Mouse (Mus musculus) ES-Bruce4 (cell line): ENCODE results near the gene Pusl1. TPM values are rescaled to one million over a fixed set of nuclear protein-coding genes. Genes with fewer than 3 reads are reported as not detected.

Experiments
- H3K27ac ChIP-seq: 2 replicates; pipeline ENCODE4 v1.5.1; 2012; ENCODE audit warnings: low read length, inconsistent platforms; ENCODE audit not compliant: insufficient read depth
- H3K27me3 ChIP-seq: 2 replicates; pipeline ENCODE4 v1.6.1; 2012; ENCODE audit warnings: mild to moderate bottlenecking, low read length, inconsistent platforms; ENCODE audit not compliant: control insufficient read depth, poor library complexity, insufficient read depth, severe bottlenecking
- H3K36me3 ChIP-seq: 2 replicates; pipeline ENCODE4 v1.6.1; 2012; ENCODE audit warnings: inconsistent platforms, mild to moderate bottlenecking, low read length, moderate library complexity; ENCODE audit not compliant: control insufficient read depth, poor library complexity, insufficient read depth, severe bottlenecking
- H3K4me1 ChIP-seq: one replicate; pipeline ENCODE4 v1.8.1; 2011; ENCODE audit warnings: low read length; ENCODE audit not compliant: control insufficient read depth, insufficient read depth
- H3K4me3 ChIP-seq: 2 replicates; pipeline ENCODE4 v1.5.1; 2011; ENCODE audit warnings: low read depth, mild to moderate bottlenecking, low read length
- H3K9ac ChIP-seq: 2 replicates; pipeline ENCODE4 v1.6.1; 2012; ENCODE audit warnings: low read depth, mild to moderate bottlenecking, inconsistent platforms; ENCODE audit not compliant: poor library complexity, severe bottlenecking
- H3K9me3 ChIP-seq: replicated peaks from 2 replicates; pipeline ENCODE4 v1.6.1; 2012; ENCODE audit warnings: mild to moderate bottlenecking, low read length, inconsistent platforms; ENCODE audit not compliant: control insufficient read depth, poor library complexity, insufficient read depth, severe bottlenecking
- CTCF ChIP-seq: IDR thresholded peaks from one replicate; pipeline ENCODE4 v1.8.1; 2011; ENCODE audit warnings: low read depth, low read length
- EP300 ChIP-seq: IDR thresholded peaks from 2 replicates; pipeline ENCODE4 v1.6.1; 2011; ENCODE audit warnings: low read depth, low read length; ENCODE audit not compliant: insufficient read depth
- POLR2A ChIP-seq: IDR thresholded peaks from one replicate; pipeline ENCODE4 v1.8.1; 2011; ENCODE audit warnings: low read length; ENCODE audit not compliant: insufficient read depth
- polyA plus RNA-seq: library from polyadenylated mRNA; stranded (reverse); fragments of >200 nt; gene quantifications from 2 replicates; pipeline ENCODE4 v1.2.4, GENCODE M21; 2011; ENCODE audit warnings: low read depth; ENCODE audit not compliant: missing spikeins, insufficient read depth, insufficient read length

Pusl1 gene
- polyA plus RNA-seq = 15.3 and 19.4 TPM in 2 replicates

DNA sequence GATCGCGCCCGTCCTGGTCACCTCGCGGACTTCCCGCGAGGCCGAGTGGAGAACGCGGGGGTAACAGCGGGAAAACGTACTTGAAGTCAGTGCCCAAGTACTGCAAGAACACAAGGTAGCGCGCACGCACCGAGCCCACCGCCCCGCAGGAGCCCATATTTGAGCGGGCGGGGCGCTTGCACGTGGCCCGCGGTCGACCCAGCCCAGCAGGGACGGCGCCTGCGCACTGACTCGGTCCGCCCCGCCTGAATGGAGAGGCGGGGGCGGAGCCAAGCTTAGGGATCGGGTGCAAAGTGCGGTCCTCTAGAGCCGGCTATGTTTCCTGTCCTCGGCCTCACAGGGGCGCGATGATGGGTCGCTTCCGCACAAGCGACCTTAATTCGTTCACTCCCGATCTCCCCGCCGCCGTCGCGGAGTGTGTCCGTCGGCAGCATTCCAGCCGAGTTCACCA, at the start of gene Pusl1, which contains the start of gene Acap3:
Gene Pusl1 (minus strand): TSS at position 231 of the 451 bp plus-strand sequence.
Gene Acap3 (plus strand): TSS at position 272 of the 451 bp plus-strand sequence.
- TF ChIP-seq EP300 (no peak), CTCF (no peak), POLR2A (no peak)
- Histone ChIP-seq H3K4me1 (no peaks in the 10 kb centered on the region), H3K27ac (no peak within 1 kb of the TSS), H3K27me3 (no peaks in the 10 kb centered on the region), H3K36me3 (peaks cover 25% of the 10 kb centered on the region), H3K9me3 (no peaks in the 10 kb centered on the region), H3K4me3 (peak within 1 kb of the TSS; percentile 77), H3K9ac (peak within 1 kb of the TSS; percentile 78)

DNA sequence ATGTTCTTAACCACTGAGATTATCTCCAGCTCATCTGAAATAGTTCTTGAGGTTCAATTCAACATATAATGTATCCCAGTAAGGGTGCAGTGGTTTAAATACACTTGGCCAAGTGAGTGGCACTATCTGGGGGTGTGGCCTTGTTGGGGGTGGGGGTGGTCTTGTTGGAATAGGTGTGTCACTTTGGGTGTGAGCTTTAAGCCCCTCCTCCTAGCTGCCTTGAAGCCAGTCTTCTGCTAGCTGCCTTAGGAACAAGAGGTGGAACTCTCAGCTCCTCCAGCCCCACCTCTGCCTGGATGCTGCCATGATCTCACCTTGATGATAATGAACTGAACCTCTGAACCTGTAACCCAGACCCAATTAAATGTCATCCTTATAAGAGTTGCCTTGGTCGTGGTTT, 40.5 kb upstream of the Pusl1 start:
- H3K36me3 ChIP-seq = no peaks in the 10 kb centered on the region
- no peak overlapping the region for H3K9ac ChIP-seq
- no peaks in the 10 kb centered on the region for H3K9me3 ChIP-seq
- H3K4me1 ChIP-seq = no peaks in the 10 kb centered on the region
- TF ChIP-seq CTCF (no peak), EP300 (no peak), POLR2A (no peak)
- no peak overlapping the region for H3K27ac ChIP-seq
- H3K27me3 ChIP-seq = no peaks in the 10 kb centered on the region
- H3K4me3 ChIP-seq = no peak overlapping the region

GRCm38 (mm10) chr4:155908751-155909150, 17.2 kb upstream of the Pusl1 start:
- Histone ChIP-seq H3K4me1 (no peaks in the 10 kb centered on the region), H3K4me3 (no peak overlapping the region), H3K9me3 (no peaks in the 10 kb centered on the region), H3K36me3 (no peaks in the 10 kb centered on the region), H3K9ac (no peak overlapping the region), H3K27ac (no peak overlapping the region), H3K27me3 (no peaks in the 10 kb centered on the region)
- TF ChIP-seq POLR2A (no peak), EP300 (no peak), CTCF (no peak)

DNA sequence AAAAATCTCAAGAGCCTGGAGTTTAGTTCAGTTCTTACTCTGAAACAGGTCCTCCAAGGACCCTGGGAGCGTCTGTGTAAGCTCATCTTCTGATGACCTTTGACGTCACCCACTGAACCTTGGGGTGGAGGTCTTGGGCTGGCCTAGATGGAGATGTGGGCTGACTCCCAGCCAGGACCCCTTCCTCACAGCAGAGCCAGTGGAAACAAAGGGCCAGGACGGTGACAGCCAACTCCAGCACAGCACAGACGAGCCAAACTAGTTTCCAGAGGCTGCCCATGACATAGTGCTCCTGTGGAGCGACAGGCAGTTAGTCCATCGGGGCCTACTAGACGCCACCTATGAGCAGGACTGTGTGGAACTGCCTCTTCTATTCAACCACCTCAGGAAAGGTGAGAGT, 16.7 kb upstream of the Pusl1 start:
- Histone ChIP-seq H3K9ac (no peak overlapping the region), H3K36me3 (no peaks in the 10 kb centered on the region), H3K9me3 (no peaks in the 10 kb centered on the region), H3K4me1 (no peaks in the 10 kb centered on the region), H3K27ac (no peak overlapping the region), H3K27me3 (no peaks in the 10 kb centered on the region), H3K4me3 (no peak overlapping the region)
- no peak for TF ChIP-seq EP300
- TF ChIP-seq CTCF = no peak
- TF ChIP-seq POLR2A = no peak

DNA sequence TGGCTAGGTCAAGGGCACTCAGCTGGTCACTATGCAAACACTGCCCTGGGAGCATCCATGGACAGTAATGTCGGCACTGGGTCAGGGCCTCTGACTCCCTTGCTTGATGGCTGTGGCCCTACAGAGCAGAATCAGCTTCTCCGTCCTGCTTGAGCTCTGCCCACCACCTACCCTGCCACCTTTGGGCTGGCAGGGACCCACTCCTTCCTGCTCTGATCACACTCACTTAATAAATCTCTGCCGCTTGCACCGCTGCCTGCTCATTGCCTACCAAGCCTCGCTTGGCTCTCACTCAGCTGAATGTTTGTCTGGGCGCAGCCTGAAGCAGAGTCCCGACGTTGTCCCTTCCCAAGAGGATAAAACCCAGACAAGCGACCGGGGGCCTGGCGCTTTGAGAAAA, 15.4 kb upstream of the Pusl1 start:
- H3K36me3 ChIP-seq = no peaks in the 10 kb centered on the region
- TF ChIP-seq POLR2A = no peak
- TF ChIP-seq CTCF = no peak
- no peak for TF ChIP-seq EP300
- H3K9me3 ChIP-seq = no peaks in the 10 kb centered on the region
- H3K4me3 ChIP-seq = no peak overlapping the region
- no peak overlapping the region for H3K27ac ChIP-seq
- no peaks in the 10 kb centered on the region for H3K4me1 ChIP-seq
- no peak overlapping the region for H3K9ac ChIP-seq
- no peaks in the 10 kb centered on the region for H3K27me3 ChIP-seq

GRCm38 (mm10) chr4:155906125-155906524, 14.5 kb upstream of the Pusl1 start:
- no peaks in the 10 kb centered on the region for H3K4me1 ChIP-seq
- no peak for TF ChIP-seq EP300
- no peaks in the 10 kb centered on the region for H3K36me3 ChIP-seq
- H3K9ac ChIP-seq = no peak overlapping the region
- no peak overlapping the region for H3K4me3 ChIP-seq
- no peaks in the 10 kb centered on the region for H3K9me3 ChIP-seq
- H3K27ac ChIP-seq = no peak overlapping the region
- H3K27me3 ChIP-seq = no peaks in the 10 kb centered on the region
